ENCODE assay signal across 8 mouse cellular contexts in genomic region chr4:132563965-132564364, GRCm38 (mm10). TPM values are rescaled to one million over a fixed set of nuclear protein-coding genes. Genes with fewer than 3 reads are reported as not detected.
DNase-seq lines count a peak whose midpoint lies in the region; ATAC-seq lines count a peak whose summit lies in the region.

Ptafr (plus strand) TSS chr4:132564067.

- peak; percentile 24; the same call in 1 of the 2 replicates for ATAC-seq in liver, embryonic 12.5 days

- H3K27ac ChIP-seq in liver, embryonic 12.5 days = no peak within 1 kb of the TSS; the same call in 1 of the 2 replicates

- no peaks in the 10 kb centered on the region for H3K9me3 ChIP-seq in liver, embryonic 12.5 days (replicated peaks)

- no peak within 1 kb of the TSS for H3K4me3 ChIP-seq in liver, embryonic 12.5 days

- no peak within 1 kb of the TSS for H3K9ac ChIP-seq in liver, embryonic 12.5 days

- peaks cover 12% of the 10 kb centered on the region for H3K27me3 ChIP-seq in liver, embryonic 12.5 days (replicated peaks)

- no peaks in the 10 kb centered on the region for H3K36me3 ChIP-seq in liver, embryonic 12.5 days

- WGBS in liver, embryonic 12.5 days (ENCODE audit: insufficient replicate concordance) = 15% methylated on average over 4 of the region's 4 CpGs

- peaks cover 10% of the 10 kb centered on the region for H3K4me1 ChIP-seq in liver, embryonic 12.5 days

- peak within 1 kb of the TSS; percentile 28 for H3K4me2 ChIP-seq in liver, embryonic 12.5 days

- DNase-seq in adrenal gland, adult 2 months = peak; percentile 34
- DNase-seq in adrenal gland, postnatal 25 days = no peak
- peak; percentile 8 for DNase-seq in urinary bladder, postnatal 14 days (ENCODE audit: low spot score)
- no peak for DNase-seq in urinary bladder, postnatal 4 days (ENCODE audit: low spot score in 2 of 2)
- DNase-seq in spleen, postnatal 14 days (ENCODE audit: low spot score in 2 of 2) = peak; percentile 29 to 30
- no peak for DNase-seq in cerebellum, postnatal 25 days
- no peak for DNase-seq in c-Kit-positive CD71-positive TER-119-positive erythroid progenitor cells, embryonic 14.5 days (ENCODE audit: low spot score)

RNA-seq across cellular contexts. Expression of gene Ptafr, which starts in this region (rescaled TPM):
- total RNA-seq in adrenal gland, adult 2 months (2021) = 1 to 10 TPM in 1 of 2 experiments, under 1 TPM in 1; 0.98 to 3.2 TPM
- 1.6 and 2.2 TPM in 2 replicates for polyA plus RNA-seq in adrenal gland, adult 2 months (2012; rRNA removed)
- total RNA-seq in adrenal gland, postnatal 25 days (2021) = 0.76 and 0.97 TPM in 2 replicates
- 0.77 and 0.94 TPM in 2 replicates for polyA plus RNA-seq in liver, embryonic 12.5 days (2016; fragmentation: Nextera tagmentation; extraction: Ambion mirVana)

Comparison
In these comparisons a context has a peak if more than half of its experiments do, and no peak if none do; other contexts are left out.
1. DNase-seq: peak in adrenal gland, adult 2 months (single experiment), urinary bladder, postnatal 14 days (single experiment) and spleen, postnatal 14 days (2 of 2); none in adrenal gland, postnatal 25 days (single experiment), urinary bladder, postnatal 4 days (0 of 2), cerebellum, postnatal 25 days (0 of 2) and c-Kit-positive CD71-positive TER-119-positive erythroid progenitor cells, embryonic 14.5 days (single experiment).
2. Peak in ATAC-seq and H3K4me2 ChIP-seq in liver, embryonic 12.5 days; RNA of the gene not detected or under 1 TPM.